Mouse (Mus musculus): Measurements from ENCODE around the gene Gba2.

GRCm38 (mm10) chr4:43612534-43612933, 33.9 kb upstream of the Gba2 start:
- TF ChIP-seq CTCF (IDR thresholded peaks at IDR 0.05; ENCODE audit: borderline replicate concordance, extremely low read depth, insufficient read depth, insufficient read length) (no peak), POLR2A (IDR thresholded peaks at IDR 0.05; ENCODE audit: borderline replicate concordance, extremely low read depth, insufficient read depth, insufficient read length, poor library complexity, severe bottlenecking) (no peak)

Data from brain, embryonic 14.5 days (tissue).